Mouse (Mus musculus): ENCODE measurements at regions not wholly inside any gene's neighbourhood (a gene's known extent, or its start where the extent isn't known, plus 50 kb on each side); places are given as distances from the start of the nearest gene placed in this dataset.
"Not testable (repeated sequence)": the region's sequence is repeated elsewhere in the genome, so short reads cannot be mapped to it uniquely, and the experiment has no call there.

DNA sequence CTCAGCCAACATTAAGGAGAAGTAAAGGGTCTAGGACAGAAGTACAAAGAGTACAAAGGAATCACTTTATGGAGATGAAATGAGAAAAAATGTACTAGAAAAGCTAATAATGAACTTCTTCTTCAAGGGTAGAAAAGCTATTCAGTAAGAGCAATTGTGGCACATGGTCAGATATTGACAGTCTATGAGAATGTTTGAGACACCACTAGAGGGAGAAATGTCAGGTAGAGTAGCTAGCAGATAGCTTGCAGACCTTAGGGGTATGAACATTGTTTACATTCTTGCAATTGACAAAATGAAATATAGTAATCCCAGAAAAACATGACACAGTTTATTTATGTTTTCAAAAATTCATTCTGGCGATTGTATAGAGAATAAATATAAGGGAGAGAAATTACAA lies 1066.2 kb upstream of the Sel1l start:
- Histone ChIP-seq H3K9me3 (no peaks in the 10 kb centered on the region), H3K36me3 (no peaks in the 10 kb centered on the region), H3K4me3 (no peak overlapping the region), H3K27me3 (ENCODE audit: insufficient read depth, poor library complexity, severe bottlenecking) (no peaks in the 10 kb centered on the region), H3K4me1 (replicated peaks) (no peaks in the 10 kb centered on the region), H3K27ac (no peak overlapping the region)
- WGBS, result 82% methylated on average over 1 of the region's 1 CpGs
- DNase-seq (ENCODE audit: low spot score), result no peak

GRCm38 (mm10) chr12:92904382-92904781 lies 1055.4 kb upstream of the Sel1l start:
- H3K36me3 ChIP-seq, result no peaks in the 10 kb centered on the region
- no peak overlapping the region for H3K27ac ChIP-seq
- H3K4me1 ChIP-seq (replicated peaks), result no peaks in the 10 kb centered on the region
- 89% methylated on average over 2 of the region's 2 CpGs for WGBS
- no peak for DNase-seq (ENCODE audit: low spot score)
- no peaks in the 10 kb centered on the region for H3K9me3 ChIP-seq
- H3K27me3 ChIP-seq (ENCODE audit: insufficient read depth, poor library complexity, severe bottlenecking), result no peaks in the 10 kb centered on the region
- H3K4me3 ChIP-seq, result no peak overlapping the region

GRCm38 (mm10) chr12:92892315-92892714 lies 1043.4 kb upstream of the Sel1l start:
- WGBS, result 85% methylated on average over 9 of the region's 9 CpGs
- Histone ChIP-seq H3K27me3 (ENCODE audit: insufficient read depth, poor library complexity, severe bottlenecking) (no peaks in the 10 kb centered on the region), H3K4me3 (no peak overlapping the region), H3K4me1 (replicated peaks) (no peaks in the 10 kb centered on the region), H3K27ac (no peak overlapping the region), H3K9me3 (peaks cover 15% of the 10 kb centered on the region), H3K36me3 (no peaks in the 10 kb centered on the region)
- DNase-seq (ENCODE audit: low spot score), result no peak

GRCm38 (mm10) chr12:92891663-92892062 lies 1042.7 kb upstream of the Sel1l start:
- H3K4me1 ChIP-seq (replicated peaks); H3K27ac ChIP-seq; H3K4me3 ChIP-seq; H3K36me3 ChIP-seq; DNase-seq (ENCODE audit: low spot score); H3K27me3 ChIP-seq (ENCODE audit: insufficient read depth, poor library complexity, severe bottlenecking): not testable (repeated sequence)
- peaks cover 15% of the 10 kb centered on the region for H3K9me3 ChIP-seq
- WGBS, result no CpG with 5 or more reads among the region's 8 CpGs

DNA sequence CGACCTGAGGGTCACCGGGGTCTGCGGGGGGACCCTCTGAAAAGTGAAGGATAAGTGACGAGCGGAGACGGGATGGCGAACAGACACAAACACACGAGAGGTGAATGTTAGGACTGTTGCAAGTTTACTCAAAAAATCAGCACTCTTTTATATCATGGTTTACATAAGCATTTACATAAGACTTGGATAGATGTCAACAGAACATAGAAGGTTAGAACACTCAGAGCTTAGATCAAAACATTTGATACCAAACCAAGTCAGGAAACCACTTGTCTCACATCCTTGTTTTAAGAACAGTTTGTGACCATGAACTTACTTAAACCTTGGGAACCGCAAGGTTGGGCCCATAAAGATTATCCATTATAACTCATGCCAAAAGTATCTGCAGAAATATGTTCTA lies 1042.2 kb upstream of the Sel1l start:
- H3K9me3 ChIP-seq, result peaks cover 15% of the 10 kb centered on the region
- H3K4me1 ChIP-seq (replicated peaks); H3K27me3 ChIP-seq (ENCODE audit: insufficient read depth, poor library complexity, severe bottlenecking); H3K27ac ChIP-seq; H3K4me3 ChIP-seq; DNase-seq (ENCODE audit: low spot score); H3K36me3 ChIP-seq: not testable (repeated sequence)
- 94% methylated on average over 7 of the region's 9 CpGs for WGBS

GRCm38 (mm10) chr12:92887747-92888146 lies 1038.8 kb upstream of the Sel1l start:
- no peaks in the 10 kb centered on the region for H3K36me3 ChIP-seq
- no peak for DNase-seq (ENCODE audit: low spot score)
- no peak overlapping the region for H3K27ac ChIP-seq
- no peaks in the 10 kb centered on the region for H3K4me1 ChIP-seq (replicated peaks)
- H3K9me3 ChIP-seq, result peaks cover 15% of the 10 kb centered on the region
- H3K4me3 ChIP-seq, result no peak overlapping the region
- WGBS, result 94% methylated on average over 3 of the region's 3 CpGs
- H3K27me3 ChIP-seq (ENCODE audit: insufficient read depth, poor library complexity, severe bottlenecking), result no peaks in the 10 kb centered on the region

DNA sequence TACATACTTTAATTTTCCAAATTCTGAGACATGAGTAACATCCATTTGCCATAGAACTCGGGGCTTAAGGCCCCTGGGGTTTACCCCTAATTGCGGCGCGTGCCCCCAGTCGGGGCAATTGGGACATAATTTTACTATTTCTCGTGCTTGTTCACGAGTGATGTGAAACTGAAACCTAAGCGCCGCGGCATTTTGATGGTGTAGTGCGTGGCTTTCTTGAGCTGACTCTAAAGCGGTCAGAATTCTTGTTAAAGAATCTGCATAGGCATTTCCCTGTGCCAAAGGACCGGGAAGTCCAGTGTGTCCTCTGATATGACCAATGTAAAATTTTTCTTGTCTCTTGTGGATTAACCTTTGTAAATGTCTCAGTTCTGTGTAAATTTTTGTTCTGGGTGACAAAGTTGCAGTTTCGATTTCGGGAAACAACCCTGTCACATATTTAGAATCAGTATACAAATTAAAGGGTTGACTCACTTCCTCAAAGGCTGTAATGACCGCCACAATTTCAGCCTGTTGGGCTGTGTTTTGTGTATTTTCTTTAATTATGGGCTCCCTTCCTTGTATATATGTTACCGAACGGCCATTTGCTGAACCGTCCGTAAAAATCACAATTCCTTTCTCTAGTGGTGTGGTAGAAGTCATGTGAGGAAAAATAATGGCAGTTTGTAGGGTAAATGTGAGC lies 1037.6 kb upstream of the Sel1l start:
- not testable (repeated sequence) for H3K36me3 ChIP-seq; H3K27me3 ChIP-seq (ENCODE audit: insufficient read depth, poor library complexity, severe bottlenecking); H3K4me3 ChIP-seq; DNase-seq (ENCODE audit: low spot score); H3K4me1 ChIP-seq (replicated peaks); H3K27ac ChIP-seq
- peaks cover 15% of the 10 kb centered on the region for H3K9me3 ChIP-seq
- WGBS, result 94% methylated on average over 20 of the region's 20 CpGs

DNA sequence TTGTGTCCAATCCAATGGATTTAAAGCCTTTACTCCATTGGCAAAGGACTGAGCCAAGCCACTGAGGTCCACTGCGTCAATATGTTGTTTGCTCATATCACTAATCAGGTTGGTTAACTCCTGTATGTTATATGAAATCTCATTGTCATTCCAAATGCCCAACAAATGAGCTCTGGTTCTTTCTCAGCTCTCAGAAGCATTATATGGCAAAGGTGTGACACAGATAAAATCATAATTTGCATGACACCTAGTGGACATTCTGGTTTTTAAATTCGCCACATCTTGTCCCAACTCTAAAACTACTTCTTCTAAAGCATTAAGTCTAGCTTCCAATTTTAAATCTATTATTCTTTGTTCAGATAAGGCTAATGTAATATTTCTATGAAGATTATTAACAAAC lies 1035.1 kb upstream of the Sel1l start:
- not testable (repeated sequence) for DNase-seq (ENCODE audit: low spot score); H3K9me3 ChIP-seq; H3K27me3 ChIP-seq (ENCODE audit: insufficient read depth, poor library complexity, severe bottlenecking); H3K27ac ChIP-seq; H3K4me3 ChIP-seq; H3K36me3 ChIP-seq; H3K4me1 ChIP-seq (replicated peaks)
- 89% methylated on average over 2 of the region's 2 CpGs for WGBS

DNA sequence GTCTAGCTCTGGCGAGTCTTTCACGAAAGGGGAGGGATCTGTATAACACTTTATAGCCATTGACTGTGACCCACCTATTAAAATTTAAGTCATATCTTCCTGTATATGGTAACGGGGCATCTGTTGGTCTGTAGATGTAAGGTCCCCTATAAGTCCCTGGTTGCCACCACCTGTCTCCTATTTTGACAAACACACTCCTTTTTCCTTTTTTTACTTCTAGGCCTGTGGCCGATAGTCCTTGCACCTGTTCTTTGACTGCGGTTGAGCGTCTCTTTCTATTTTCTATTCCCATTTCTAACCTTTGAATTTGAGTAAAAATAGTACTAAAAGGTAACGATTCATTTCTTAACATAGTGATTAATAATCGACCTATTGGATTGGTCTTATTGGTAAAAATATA lies 1034.1 kb upstream of the Sel1l start:
- H3K4me1 ChIP-seq (replicated peaks); H3K27me3 ChIP-seq (ENCODE audit: insufficient read depth, poor library complexity, severe bottlenecking); H3K36me3 ChIP-seq; H3K9me3 ChIP-seq; DNase-seq (ENCODE audit: low spot score); H3K4me3 ChIP-seq; H3K27ac ChIP-seq: not testable (repeated sequence)
- no CpG with 5 or more reads among the region's 8 CpGs for WGBS

DNA sequence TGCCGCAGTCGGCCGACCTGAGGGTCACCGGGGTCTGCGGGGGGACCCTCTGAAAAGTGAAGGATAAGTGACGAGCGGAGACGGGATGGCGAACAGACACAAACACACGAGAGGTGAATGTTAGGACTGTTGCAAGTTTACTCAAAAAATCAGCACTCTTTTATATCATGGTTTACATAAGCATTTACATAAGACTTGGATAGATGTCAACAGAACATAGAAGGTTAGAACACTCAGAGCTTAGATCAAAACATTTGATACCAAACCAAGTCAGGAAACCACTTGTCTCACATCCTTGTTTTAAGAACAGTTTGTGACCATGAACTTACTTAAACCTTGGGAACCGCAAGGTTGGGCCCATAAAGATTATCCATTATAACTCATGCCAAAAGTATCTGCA lies 1033.6 kb upstream of the Sel1l start:
- not testable (repeated sequence) for DNase-seq (ENCODE audit: low spot score); H3K4me3 ChIP-seq; H3K9me3 ChIP-seq; H3K27me3 ChIP-seq (ENCODE audit: insufficient read depth, poor library complexity, severe bottlenecking); H3K36me3 ChIP-seq; H3K27ac ChIP-seq; H3K4me1 ChIP-seq (replicated peaks)
- whole genome bisulfite sequencing, result 89% methylated on average over 9 of the region's 11 CpGs

DNA sequence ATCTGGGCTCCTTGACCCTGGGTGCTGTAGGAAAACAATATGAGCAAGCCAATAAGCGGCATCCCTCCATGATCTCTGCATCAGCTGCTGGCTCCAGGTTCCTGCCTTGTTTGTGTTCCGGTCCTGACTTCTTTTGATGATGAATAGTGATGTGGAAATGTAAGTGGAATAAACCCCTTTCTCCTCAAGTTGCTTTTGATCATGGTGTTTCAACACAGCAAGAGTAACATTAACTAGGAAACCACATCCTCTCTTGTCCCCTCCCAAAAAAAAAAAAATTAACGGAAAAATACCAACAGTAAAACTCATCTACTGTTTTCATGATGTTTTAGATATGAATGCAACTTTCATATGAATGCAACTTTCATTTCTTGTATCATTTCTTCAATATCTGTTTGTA lies 1024.6 kb upstream of the Sel1l start:
- Histone ChIP-seq H3K4me1 (replicated peaks) (no peaks in the 10 kb centered on the region), H3K27ac (no peak overlapping the region), H3K9me3 (no peaks in the 10 kb centered on the region), H3K27me3 (ENCODE audit: insufficient read depth, poor library complexity, severe bottlenecking) (no peaks in the 10 kb centered on the region), H3K36me3 (no peaks in the 10 kb centered on the region), H3K4me3 (no peak overlapping the region)
- DNase-seq (ENCODE audit: low spot score), result no peak
- 87% methylated on average over 3 of the region's 3 CpGs for WGBS

DNA sequence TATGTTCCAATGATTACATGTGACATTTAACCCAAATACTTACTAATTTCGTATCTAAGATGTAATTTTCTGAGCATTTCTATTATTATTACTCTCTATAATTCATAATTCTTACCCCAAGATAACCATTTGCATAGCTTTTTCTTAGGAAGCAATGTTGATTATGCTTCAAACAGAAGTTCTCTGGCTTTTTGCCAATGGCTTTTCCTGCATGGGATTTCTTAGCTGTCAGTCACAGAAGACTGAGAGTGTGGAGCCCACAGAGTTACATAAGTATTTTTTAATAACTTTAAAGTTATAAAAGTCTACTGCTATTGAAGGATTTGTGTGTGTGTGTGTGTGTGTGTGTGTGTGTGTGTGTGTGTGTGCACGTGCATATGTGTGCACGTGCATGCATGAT lies 1020.4 kb upstream of the Sel1l start:
- no peak overlapping the region for H3K4me3 ChIP-seq
- DNase-seq (ENCODE audit: low spot score), result no peak
- H3K4me1 ChIP-seq (replicated peaks), result no peaks in the 10 kb centered on the region
- H3K27me3 ChIP-seq (ENCODE audit: insufficient read depth, poor library complexity, severe bottlenecking), result no peaks in the 10 kb centered on the region
- WGBS, result 87% methylated on average over 3 of the region's 3 CpGs
- H3K27ac ChIP-seq, result no peak overlapping the region
- no peaks in the 10 kb centered on the region for H3K36me3 ChIP-seq
- no peaks in the 10 kb centered on the region for H3K9me3 ChIP-seq

- H3K36me3 ChIP-seq, result no peaks in the 10 kb centered on the region
- no peaks in the 10 kb centered on the region for H3K9me3 ChIP-seq
- no peak overlapping the region for H3K4me3 ChIP-seq
- 91% methylated on average over 10 of the region's 10 CpGs for WGBS
- no peaks in the 10 kb centered on the region for H3K4me1 ChIP-seq (replicated peaks)
- no peak for DNase-seq (ENCODE audit: low spot score)
- H3K27me3 ChIP-seq (ENCODE audit: insufficient read depth, poor library complexity, severe bottlenecking), result no peaks in the 10 kb centered on the region
- no peak overlapping the region for H3K27ac ChIP-seq
Measured at GRCm38 (mm10) chr12:92823090-92823786, 974.3 kb upstream of the Sel1l start.

GRCm38 (mm10) chr12:92818610-92819009 lies 969.7 kb upstream of the Sel1l start:
- Histone ChIP-seq H3K4me3 (no peak overlapping the region), H3K9me3 (no peaks in the 10 kb centered on the region), H3K4me1 (replicated peaks) (0 out of 2 replicates have a peak, but pooled peaks cover 2% of the 10 kb centered on the region), H3K27ac (no peak overlapping the region), H3K27me3 (ENCODE audit: insufficient read depth, poor library complexity, severe bottlenecking) (no peaks in the 10 kb centered on the region), H3K36me3 (no peaks in the 10 kb centered on the region)
- WGBS, result 82% methylated on average over 3 of the region's 3 CpGs
- no peak for DNase-seq (ENCODE audit: low spot score)
